Mouse (Mus musculus) ES-E14 (cell line): ENCODE results near the gene Mrpl12.

ENCODE experiments used
- HCFC1 ChIP-seq: IDR thresholded peaks from 2 replicates; pipeline ENCODE4 v1.6.1; 2012; ENCODE audit warnings: low read length, inconsistent platforms, borderline replicate concordance; ENCODE audit not compliant: insufficient read depth
- ZNF384 ChIP-seq: IDR thresholded peaks from 2 replicates; pipeline ENCODE4 v1.6.1; 2012; ENCODE audit warnings: low read depth, low read length, inconsistent platforms

GRCm38 (mm10) chr11:120518027-120518426 lies 33.6 kb downstream of the Mrpl12 start:
- TF ChIP-seq ZNF384 (no peak), HCFC1 (no peak)
